Mouse (Mus musculus) retina, adult 2 months (tissue): ENCODE results near the gene Pknox2.

Source experiments
- DNase-seq: peaks from one replicate; pipeline ENCODE4 v3.0.0-alpha.2; 2012; ENCODE audit warnings: low read depth, low spot score

Pknox2 gene

DNA sequence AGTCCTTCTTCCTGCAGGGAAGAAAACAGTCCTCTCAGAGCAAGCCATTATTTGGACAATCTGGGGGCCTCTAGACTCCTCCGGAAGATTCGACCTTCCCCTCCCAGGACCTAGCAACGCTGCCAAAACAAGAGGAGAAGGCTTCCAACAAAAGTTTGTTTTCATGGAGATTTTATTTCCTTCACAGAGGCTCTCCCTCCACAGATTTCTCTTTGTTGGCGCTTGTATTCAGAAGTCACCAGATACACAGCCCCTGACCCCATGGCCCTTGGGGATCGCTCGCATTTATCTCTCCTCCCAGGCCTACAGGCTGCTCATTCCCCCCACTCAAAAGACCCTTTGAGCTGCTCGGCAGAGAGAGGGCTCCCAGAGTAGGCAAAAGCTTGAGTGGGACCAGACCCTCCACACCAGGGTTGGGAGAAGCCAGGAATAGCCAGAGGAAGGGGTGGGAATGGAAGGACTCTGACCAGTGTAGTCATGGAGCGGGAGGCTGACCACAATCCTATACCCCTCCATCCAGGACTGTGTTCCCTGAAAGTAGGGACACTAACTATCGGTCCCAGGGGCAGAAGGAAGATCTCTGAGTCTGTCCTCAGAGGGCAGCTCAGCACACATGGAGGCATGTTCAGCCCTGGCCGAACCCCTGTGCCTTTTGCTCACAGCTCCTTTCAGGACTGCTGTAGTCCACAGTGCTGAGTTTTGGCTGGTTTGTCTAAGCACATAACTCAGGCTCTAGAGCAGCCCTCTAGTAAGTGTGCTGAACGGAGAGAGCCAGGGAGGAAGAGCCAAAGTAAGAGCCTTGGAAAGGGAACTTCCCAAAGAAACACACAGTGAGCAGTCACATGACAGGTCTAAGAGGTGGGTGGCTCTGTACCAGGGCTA lies 45.9 kb downstream of the Pknox2 start:
- DNase-seq, result no peak

DNA sequence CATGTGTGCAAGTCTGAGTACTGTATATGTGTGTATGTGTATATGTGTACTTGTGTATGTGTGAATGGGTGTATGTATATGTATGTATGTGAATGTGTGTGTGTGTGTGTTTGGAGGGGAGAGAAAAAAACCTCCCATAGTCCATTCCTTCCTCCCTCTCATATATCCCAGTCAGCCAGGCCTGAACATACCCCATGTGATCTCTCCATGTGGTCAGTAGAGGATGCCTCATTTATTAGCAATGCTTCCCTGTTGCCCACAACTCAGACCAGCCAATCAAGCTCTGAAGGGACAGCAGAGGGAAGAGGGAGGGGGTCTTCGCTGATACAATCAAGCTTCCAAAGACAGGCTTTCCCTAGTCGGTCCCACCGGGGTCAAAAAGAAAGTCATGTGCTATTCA lies 47.6 kb downstream of the Pknox2 start:
- no peak for DNase-seq

DNA sequence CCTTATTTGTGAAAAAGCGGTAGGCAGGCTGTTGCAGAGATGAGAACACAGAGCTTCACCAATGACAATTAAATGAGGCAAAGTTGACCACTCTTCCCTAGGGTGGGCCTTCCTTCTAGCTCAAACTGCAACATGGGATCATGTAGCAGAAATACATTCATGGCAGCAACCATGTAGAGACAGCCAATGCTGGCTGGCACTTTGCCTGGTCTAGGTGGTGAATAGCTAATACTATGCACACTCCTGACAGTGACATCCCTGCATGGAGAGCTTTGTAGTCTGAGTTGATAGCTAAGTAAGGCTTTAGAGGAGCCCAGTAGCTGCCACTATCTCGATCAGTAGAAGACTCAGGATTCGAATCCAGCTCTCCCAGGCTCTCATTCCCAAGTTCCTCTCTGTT lies 48.6 kb downstream of the Pknox2 start:
- DNase-seq, result no peak

DNA sequence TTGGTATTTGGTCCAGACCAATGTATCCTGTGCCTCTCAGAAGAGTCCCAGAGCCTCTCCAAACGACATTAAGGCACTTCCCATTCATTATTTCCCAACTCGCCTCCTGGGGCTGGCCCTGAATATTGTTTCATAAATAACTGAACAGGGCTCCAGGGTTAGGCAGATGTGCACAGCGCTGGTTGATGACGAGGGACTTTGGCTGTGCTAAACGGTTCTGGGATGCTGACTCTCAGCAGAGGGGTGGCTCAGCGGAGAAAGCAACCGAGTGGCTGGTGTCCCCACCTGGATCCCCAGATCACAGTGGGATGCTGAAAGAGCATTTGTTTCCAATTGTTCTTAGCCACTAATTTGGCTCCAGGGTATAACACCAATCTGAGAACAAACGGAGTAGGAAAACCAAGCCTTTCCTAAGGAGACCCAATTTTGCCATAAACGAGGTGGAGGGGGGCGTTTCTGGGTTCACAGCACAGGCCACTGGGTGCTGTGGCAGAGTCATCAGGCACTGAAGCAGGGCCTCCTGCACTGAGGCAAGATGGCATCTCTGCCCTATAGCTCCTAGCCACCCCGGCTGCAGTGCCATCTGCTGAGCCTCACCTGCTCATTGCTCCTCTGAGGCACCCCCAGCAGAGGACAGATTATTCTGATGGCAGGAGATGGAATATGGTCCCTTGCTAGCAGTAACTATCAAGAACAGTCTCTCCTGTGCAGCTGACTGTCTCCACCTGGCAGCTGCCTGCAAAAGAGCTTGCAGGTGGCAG lies 52.8 kb downstream of the Pknox2 start:
- DNase-seq, result no peak

DNA sequence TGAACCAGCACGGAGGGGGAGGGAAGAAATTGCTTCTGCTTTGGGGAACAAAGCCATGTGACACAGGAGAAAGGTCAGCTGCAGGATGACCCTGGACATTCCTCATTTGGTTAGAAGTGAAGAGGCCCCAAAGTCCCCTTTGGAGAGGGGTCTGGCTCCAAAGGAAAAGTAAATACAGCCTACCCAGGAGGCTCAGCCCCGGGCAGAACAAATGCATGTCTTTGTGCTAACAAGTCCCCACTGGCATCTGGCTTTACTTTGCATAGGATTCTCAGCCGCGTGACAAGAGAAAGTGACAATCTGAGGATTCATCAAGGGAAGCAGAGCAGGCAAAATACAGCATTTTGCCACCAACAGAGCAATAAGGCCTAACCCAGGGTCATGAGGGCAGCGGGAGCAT lies 54.1 kb downstream of the Pknox2 start:
- no peak for DNase-seq

DNA sequence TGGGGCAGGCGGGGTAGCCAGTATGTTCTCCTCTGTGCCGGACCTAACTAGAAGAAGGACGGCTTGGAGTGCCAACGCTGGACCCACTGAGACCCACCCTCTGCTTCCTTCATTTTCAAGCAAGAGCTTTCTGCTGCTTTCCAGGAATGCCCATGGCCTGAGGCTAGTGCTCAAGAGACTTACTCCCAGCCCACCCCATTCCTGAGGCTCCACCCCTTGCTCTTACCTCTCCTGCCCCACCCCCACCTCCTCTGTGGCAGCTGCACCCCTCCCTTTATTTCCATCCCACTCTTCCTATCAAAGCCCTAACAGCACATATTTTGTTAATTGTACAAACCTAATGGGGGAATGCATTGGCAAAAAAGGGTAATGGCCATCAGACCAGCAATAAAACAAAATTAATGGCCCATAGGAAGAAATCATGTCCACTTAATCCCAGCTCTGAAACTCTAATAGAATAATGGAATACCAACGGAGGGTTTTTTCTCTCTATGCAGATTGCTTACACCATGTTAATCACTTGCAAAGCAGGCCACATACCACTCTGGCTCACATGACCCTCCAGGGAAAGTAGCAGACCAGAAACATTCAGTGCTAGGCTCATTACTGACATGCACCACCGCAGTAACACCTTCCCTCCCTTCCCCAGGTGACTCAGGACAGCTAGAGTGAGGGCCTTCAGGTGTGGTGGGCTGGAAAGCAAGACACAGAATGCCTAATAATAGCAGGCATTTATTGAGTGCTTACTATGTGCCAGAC lies 57.1 kb downstream of the Pknox2 start:
- DNase-seq, result no peak

DNA sequence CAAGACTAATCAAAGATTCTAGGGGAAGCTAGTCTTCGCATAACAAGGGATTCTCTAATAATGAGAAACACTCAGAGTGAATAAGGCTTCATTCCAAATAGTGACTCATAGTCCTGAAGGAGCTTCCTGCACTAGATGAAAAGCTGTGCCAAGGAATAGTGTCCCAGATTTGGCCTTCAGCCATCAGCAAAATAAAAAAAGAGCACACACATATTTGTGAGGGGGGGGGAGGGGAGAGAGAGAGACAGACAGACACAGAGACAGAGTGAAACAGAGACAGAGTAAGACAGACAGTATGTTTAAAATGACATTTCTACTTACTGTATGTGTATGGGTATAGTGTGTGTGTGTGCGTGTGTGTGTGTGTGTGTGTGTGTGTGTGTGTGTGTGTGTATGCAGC lies 61.8 kb downstream of the Pknox2 start:
- no peak for DNase-seq

DNA sequence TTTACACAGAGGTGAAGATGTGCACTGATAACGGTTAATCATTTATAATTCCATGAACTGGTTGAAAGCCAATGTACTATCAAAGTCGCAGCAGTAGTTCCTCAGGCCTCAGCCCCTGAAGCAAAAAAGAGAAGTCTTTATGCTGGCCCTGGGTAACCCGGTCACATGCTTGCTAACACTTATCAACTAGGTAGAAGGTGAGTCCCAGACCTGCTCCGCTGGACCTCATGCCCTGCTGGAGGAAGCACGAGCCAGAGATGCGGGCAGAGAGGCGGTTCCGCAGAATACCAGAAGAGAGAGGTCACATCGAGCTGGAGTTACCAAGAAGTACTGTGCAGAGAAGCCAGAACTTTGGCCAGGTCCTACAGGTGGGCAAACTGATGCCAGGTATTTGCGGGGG lies 65.0 kb downstream of the Pknox2 start:
- DNase-seq, result no peak

DNA sequence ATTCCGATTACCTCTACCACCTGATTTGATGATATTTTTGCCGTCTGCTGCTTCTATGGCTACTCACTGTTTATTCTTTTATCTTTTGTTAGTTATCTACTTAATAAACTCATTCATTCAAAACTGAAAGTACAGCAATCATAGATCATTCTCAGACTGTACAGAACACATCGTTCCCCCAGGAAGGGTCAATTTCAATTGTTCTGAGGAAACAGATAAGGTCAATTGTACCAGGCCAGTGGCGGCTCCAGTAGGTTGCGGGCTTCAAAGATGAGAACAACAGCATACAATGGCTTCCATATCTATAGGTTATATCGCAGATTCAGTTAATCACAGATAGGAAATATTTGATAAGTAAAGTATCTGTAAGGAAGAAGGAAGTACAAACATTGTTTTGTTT lies 66.9 kb downstream of the Pknox2 start:
- DNase-seq, result no peak

DNA sequence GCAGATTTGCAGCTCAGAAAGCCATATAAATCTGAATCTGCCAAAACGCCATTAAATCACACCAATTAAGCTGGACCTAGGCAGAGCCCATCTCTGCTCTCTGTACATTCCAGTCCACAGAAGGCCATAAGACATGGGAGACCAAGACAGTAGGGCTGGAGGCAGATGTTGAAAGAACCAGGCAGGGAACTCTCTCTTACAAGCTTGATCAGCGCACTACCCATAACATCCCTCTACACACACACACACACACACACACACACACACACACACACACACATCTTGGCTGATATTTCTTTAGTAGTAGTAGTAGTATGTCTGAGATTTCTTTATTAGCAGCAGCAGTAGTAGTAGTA lies 70.2 kb downstream of the Pknox2 start:
- no peak for DNase-seq

DNA sequence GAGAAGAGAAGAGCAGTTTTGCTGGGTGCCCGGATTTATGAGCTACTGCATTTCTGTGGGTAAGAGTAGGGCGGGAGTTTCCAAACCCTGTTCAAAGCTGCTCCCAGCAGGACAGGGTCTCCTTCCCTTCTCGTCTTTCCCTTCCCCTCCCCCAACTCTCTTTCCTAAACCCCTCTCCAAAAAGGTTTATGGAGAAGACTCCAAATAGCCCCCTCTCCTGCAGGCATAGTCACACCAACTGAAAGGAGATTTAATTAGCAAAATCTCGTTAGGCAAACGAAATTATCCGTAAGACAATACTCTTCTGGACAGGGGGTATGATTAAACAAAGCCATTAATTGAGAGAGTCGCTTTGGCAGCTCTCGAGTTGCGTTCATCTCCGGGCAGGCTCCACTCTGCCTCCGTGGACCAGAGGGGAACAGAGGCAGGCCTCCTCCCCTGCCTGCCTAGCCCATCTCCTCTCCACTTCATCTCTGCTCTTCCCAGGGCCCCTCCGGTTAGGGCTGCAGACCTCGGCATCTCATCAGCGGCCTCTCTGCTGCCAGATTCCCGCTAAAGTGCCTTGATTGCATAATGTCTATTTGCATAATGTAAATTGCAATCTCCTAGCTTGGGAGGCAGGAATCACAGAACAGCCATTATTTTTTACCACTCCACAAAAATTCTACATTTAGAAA lies 70.7 kb downstream of the Pknox2 start:
- no peak for DNase-seq

DNA sequence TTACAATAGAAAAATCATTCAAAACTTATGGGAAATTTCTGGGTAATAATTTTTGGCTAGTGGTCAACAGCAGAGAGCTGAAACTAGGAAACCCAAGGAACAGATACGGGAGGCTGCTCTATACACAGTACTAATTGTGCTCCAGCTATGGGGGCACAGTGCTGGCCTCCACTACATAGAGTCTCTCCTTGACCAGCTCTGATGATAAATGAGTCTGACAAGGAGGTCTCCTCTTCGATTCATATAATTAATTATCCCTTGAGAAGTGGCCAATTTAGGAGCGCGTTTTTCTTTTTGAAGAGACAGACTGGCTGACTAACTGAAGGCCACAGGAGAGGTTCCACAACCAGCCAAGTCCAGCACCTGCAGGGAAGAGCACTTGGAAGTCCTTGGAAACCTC lies 71.3 kb downstream of the Pknox2 start:
- no peak for DNase-seq

DNA sequence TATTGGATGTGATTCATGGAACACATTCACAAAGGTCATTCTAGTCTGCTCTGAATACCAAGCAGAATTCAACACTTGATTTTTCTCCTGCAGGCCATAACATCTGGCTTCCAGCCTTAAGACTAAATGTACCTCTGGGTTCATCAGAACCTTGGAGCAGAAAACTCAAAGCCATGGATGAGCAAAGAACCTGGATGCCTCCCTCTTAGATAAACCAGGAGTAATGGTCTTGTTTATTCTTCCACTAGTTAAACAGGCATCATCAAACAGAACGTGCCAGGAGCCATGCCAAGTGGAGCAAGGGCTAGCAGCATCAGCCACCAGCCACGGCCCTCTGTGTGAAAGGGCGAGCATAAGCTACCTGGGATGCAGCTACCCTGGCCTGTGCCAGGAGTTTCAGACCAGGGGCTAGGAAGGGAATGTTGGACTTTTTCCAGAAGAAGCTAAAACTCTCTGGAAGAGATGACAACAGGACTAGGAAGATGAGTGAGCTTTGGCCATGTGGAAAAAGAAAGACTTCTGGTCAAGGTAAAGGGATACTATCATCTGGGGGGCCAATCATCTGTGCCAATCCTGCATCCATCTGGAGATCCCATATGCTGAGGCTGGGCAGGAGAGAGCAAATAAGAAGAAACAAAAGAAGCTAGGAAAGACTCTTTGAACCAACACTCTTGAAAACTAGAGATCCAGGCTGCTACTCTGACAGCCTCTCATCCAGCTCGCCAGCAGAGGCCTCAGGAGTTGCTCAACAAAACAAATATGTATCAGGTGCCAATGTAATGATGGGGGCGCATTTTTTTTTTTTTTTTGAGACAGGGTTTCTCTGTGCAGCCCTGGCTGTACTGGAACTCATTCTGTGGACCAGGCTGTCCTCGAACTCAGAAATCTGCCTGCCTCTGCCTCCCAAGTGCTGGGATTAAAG lies 77.6 kb downstream of the Pknox2 start:
- DNase-seq, result no peak

DNA sequence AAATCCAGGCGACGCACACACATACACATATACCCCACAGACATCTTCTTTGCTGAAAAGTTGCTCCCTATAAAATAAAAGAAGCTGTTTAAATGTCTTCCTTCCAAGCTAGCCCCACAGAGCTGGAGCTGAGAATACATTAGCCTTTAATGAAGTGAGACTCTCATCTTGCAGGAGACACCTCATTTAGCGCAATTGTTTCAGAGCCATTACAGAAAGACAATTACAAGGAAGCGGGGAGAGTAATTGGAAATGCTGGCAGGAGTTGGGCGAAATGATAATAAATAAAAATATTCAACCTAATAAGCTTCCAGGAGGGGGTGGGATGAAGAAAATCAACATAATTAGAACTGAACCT lies 79.8 kb downstream of the Pknox2 start:
- no peak for DNase-seq

DNA sequence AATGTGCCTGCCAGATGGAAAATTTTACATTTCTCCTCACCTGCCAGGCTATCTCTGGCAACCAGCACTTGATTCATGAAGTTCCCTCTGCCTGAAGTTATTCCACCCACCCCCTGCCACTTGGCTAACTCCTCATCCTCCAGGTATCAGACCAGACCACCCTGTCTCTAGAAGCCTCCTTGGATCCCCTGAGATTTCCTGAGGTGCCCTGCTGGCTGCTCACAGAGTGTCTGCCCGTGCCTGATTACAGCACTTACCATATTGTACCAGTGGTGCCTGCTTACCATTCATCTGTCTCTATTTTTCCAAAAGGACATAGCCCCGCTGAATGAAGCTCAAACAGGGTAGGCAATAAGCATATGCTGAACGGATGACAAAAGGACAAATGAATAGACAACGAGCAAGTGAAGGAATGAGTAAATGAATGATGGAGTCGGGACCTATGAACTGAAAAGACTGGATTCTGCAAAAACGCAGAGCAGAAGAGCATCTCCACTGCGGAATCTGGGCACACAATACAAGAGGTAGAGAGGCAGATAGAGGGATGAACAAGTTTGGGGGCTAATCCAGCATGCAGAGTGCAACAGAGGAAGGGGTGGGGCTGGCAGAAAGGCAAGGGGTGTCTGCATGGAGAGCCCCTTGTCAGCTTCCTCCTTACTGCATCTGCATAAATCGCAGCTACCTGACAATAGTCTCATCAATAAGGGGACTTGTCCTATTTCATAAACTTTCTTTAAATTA lies 80.3 kb downstream of the Pknox2 start:
- no peak for DNase-seq

DNA sequence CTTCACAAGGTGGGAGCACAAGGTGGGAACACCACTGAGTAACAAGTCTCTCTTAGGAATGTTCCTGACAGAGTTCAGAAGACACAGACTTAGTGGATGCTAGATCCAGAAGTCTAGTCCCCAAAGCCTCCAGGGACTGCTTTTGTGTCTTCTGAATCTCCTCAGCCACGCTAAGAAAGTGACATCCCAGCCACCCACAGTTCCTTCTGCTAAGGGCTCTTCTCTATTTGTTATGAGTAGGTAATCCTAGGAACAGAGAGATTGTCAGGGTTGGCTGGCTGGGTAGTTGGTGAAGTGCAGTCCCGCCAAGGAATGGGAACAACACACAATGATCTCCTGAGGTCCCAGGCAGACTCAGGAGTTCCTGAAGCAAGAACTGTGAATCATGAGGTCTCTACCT lies 85.6 kb downstream of the Pknox2 start:
- DNase-seq, result no peak

DNA sequence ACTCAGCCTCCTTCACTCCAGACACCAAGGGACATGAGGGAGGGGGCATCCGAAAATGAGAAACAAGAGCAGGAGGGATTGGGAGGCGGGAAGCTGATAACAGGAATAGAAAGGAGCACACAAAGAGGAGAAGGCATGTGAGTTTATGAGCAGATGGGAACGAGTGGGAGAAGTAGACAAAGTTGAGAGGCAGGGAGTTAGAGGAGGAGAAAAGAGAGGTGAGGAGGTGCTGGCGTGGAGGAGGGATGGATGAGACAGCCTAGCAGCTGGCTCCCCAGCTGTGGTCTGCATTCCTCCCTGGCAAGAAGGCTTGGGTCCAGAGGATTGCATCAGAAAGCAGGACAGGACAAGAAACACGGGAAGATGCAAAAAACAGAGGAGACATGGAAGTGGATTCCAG lies 92.5 kb downstream of the Pknox2 start:
- no peak for DNase-seq

DNA sequence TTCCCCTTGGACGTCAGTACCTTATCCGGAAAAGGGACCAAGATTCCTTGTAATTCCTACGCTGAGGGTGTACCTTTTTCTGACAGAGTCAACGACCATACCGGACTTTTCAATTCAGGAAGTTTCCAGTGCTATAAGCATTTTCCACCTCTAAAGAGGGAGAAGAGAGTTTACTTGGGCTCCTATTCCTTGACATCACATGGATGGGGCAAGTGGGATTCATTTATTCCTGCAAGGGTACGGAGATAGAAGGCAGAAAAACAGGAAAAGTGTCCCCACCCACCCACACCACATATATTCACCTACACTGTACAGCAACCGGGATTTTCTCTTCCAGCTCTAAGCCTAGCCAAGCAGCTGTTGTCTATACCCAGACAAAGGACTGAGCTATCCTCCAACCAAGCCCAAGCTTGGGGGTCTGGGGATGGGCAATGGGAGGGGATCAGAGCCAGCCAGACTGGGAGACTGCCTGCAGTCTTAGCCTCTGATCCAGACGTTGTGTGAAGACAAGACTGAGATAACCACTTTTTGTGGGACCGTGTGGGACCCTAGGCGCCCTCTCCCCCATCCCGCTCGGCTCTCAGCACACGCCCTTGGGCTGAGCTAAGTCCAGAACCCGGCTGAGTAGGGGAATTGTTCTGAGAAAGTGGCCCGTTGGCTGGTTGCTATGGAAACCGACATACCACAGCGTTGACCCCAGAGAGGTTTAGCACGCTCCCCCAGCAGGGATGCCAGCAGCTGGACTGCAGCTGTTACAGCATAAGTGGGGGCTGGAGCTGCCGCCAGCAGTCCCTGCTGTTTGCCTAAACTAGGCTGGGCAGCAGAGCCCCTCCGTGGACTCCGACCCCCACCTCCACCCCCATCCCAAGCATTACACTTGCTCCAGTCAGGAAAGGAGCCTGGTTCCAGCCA lies 93.3 kb downstream of the Pknox2 start:
- DNase-seq, result no peak

DNA sequence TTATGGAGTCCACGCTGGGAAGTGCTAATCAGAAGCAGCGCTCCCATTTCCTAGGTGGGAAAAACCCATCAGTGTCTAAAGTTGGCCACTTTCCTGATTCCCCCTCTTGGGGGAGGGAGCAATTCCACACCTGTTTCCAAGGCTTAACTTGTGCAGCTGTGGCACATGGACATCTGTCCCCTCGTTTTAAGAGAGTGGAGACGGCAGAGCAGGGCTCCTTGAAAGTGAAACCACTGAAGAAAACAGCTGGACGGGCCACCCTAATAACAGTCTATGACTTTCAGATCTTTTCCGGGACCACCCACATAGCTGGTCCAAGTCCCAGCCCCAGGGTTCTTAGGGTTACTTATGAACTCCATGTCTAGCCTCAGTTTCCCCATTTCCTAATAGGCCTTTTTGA lies 94.2 kb downstream of the Pknox2 start:
- DNase-seq, result no peak
